Mouse (Mus musculus) small intestine, adult 2 months (tissue): ENCODE results near the gene Kirrel3.

ENCODE experiments used
- CTCF ChIP-seq: fragments of 200-500 bp; IDR thresholded peaks from 2 replicates; pipeline ENCODE4 v1.5.1; 2012; ENCODE audit warnings: low read depth, mild to moderate bottlenecking, control low read depth, inconsistent platforms, low read length, moderate library complexity, mixed read lengths; ENCODE audit not compliant: insufficient replicate concordance, insufficient read length; ENCODE audit errors: extremely low read depth
- POLR2A ChIP-seq: fragments of 200-500 bp; IDR thresholded peaks from 2 replicates; pipeline ENCODE4 v1.6.1; 2012; ENCODE audit warnings: low read depth, mild to moderate bottlenecking, control low read depth, inconsistent platforms, low read length, moderate library complexity

- TF ChIP-seq POLR2A (no peak), CTCF (no peak)
Measured at GRCm38 (mm10) chr9:34557846-34558245, 72.2 kb downstream of the Kirrel3 start.
